Mouse (Mus musculus): ENCODE measurements at regions not wholly inside any gene's neighbourhood (a gene's known extent, or its start where the extent isn't known, plus 50 kb on each side); places are given as distances from the start of the nearest gene placed in this dataset.

GRCm38 (mm10) chr5:4620513-4621210, 137.2 kb downstream of the Fzd1 start:
- TF ChIP-seq CTCF (IDR thresholded peaks at IDR 0.05; ENCODE audit: borderline replicate concordance, extremely low read depth, insufficient read depth, insufficient read length) (no peak), POLR2A (IDR thresholded peaks at IDR 0.05; ENCODE audit: borderline replicate concordance, extremely low read depth, insufficient read depth, insufficient read length, poor library complexity, severe bottlenecking) (no peak)
